Mouse (Mus musculus) T-helper 2 cell (primary cell): ENCODE measurements around the gene Vps45.

ENCODE experiments used
- in situ Hi-C: fragments of 300-600 bp; cut with MboI, MseI; formaldehyde crosslinking; loops from one replicate; pipeline ENCODE4 v1.15.1; 2025; ENCODE audit warnings: high pct_unique_total_duplicates

Gene Vps45

GRCm38 (mm10) chr3:96078711-96079110, 20.4 kb upstream of the Vps45 start:
- in situ Hi-C loops: no loop called here

DNA sequence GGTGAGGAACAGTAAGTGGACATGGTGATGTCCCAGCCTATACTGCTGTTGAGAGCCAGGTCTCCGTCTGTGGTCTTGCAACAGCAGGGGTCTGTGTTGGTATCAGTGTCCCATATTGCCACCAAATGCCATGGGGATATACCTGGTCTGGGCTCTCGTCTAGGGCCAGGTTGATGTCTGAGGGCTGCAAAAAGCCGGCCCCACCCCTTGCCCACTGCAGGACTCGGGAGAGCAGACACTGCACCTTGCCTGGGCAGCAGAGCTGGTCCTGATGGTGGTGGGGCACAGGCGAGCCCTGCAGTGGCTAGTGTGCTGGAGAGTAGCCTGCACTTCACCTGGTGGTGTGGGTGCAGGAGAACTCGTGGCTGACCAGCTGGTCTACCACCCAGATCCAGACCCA, 19.8 kb upstream of the Vps45 start:
- in situ Hi-C loops: no loop called here

- in situ Hi-C loops: no loop called here
These were observed 14.7 kb upstream of the Vps45 start for GRCm38 (mm10) chr3:96072921-96073486.

DNA sequence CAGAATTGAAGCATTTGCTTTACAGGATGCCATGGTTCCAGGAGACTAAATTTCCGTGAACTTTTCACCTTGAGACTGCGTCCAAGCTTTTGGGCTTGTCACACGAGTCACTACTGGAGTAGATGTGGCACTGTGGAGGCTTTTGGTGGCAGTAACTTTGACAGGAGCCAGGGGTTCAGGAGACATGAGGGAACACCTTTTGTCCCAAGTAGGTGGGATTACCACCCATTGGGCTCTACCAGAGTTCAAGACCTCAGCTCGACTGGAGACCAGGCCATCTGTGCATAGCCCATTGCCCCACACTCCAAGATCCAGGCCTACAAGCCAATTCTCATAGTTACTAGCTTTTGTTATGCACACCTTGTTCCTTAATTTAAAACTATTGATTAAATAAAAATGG, 12.0 kb upstream of the Vps45 start:
- in situ Hi-C loops: no loop called here

DNA sequence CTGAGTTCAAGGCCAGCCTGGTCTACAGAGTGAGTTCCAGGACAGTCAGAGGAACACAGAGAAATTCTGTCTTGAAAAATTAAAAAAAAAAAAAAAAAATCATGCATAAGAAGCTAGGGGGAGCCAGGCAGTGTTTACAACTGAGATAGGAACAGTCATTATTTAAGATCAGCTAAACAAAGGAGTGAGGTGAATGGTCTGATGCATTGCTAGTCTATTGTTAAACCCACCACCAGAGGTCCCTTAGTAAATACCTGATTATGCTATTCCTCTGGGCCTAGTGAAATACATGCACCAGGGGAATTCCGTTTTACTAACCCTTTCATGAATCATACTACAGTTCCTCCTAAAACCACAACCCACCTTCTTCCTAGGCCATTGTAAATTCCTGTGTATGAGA, 11.3 kb upstream of the Vps45 start:
- in situ Hi-C loops: no loop called here

- in situ Hi-C loops: no loop called here
These were observed 10.8 kb upstream of the Vps45 start for GRCm38 (mm10) chr3:96069046-96069445.

DNA sequence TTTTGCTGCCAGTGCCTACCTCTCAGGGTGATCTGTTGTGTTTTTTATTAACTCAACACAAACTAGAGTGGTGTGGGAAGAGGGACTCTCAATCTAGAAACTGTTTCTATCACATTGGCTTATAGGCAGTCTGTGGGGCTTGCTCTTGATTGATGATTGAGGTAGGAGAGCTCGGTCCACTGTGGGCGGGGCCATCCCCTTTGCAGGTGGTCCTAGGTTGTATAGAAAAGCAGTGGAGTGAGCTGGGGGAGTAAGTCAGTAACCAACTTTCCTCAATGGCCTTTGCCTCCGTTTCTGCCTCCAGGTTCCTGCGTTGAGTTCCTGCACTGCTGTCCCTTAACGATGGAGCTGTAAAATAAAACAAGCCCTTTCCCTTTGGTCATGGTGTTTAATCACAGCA, 8.5 kb upstream of the Vps45 start:
- in situ Hi-C loops: no loop called here

- in situ Hi-C loops: no loop called here
These were observed 7.6 kb upstream of the Vps45 start for GRCm38 (mm10) chr3:96065754-96066375.

DNA sequence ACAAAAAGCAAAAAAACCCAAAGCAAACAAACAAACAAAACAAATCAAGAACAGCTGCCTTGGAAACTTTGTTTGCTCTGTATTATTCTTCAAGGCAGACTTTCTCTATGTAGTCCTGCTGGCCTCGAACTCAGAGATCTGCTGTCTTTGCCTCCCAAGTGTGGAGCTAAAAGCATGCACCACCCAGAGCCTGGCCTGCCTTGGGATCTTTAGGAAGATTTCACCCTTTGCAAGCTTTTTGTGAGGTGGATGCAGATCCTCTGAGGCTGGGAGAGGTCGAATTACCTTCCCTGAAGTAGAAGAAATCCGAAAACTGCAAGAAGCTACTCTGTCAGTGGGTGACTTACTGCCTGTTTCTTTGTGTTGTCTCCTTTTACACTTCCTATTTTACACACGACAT, 6.9 kb upstream of the Vps45 start:
- in situ Hi-C loops: no loop called here

DNA sequence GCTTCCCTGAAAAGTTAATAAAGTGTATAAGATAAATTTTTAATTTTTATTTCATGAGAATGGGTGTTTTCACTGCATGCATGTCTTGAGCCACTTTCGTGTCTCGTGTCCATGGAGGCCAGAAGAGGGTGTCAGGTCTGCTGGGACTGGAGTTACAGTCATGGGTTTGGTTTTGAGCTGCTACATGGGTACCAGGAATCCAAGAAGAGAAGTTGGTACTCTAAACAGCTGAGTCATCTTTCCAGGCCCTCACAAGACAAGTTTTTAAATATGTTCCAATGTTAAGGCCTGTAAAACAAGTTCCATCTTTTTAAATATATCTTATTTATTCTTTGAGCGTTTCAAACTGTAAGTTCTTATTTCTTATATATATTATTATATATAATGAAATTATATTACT, 6.0 kb upstream of the Vps45 start:
- in situ Hi-C loops: loop anchor here (5.0 kb wide), 3 partner anchors 38 to 158 kb away; partner anchors contain the start of genes Hist2h2ac, Hist2h2be and Otud7b

DNA sequence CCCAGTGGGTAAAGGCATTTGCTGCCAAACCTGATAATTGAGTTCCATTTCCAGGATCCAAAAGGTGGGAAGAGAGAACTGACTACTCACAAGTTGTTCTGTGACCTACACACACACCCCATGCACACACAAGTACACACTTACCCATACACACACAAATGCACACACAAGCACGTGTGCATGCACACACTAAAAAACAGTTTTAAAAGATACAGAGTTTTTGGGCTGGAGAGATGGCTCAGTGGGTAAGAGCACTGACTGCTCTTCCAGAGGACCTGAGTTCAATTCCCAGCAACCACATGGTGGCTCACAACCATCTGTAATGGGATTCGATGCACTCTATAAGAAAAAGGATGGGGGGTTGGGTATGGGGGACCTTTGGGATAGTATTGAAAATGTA, 5.0 kb upstream of the Vps45 start:
- in situ Hi-C loops: loop anchor here (5.0 kb wide), 3 partner anchors 39 to 159 kb away; partner anchors contain the start of genes Hist2h2ac, Hist2h2be and Otud7b

GRCm38 (mm10) chr3:96060146-96060545, 1.9 kb upstream of the Vps45 start:
- in situ Hi-C loops: loop anchor here (5.0 kb wide), 3 partner anchors 42 to 162 kb away; partner anchors contain the start of genes Hist2h2ac, Hist2h2be and Otud7b

DNA sequence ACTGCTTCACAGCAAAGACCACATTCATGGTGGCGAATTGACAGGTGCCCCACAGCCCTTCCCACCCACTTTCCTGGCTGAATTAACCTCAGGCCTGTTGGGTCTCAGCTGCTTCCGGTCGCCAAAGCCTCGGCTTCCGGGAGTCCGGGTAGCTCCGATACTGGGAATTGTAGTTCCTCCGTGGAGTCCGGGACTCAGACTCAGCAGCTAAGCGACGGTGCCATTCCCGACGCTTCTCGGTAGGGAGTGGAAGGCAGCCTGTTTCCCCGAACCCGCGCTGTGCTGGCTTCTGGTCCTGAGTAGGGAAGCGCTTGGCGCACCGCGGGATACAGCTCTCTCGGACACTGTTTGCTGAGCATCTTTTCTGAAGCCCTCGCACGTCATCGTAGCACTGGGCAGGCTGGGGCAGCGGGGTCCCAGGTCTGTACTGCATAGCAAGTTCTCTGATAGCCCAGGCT, 490 bp downstream of the Vps45 start:
- in situ Hi-C loops: no loop called here

GRCm38 (mm10) chr3:96056031-96056430, 2.2 kb downstream of the Vps45 start:
- in situ Hi-C loops: no loop called here

GRCm38 (mm10) chr3:96055294-96055693, 3.0 kb downstream of the Vps45 start:
- in situ Hi-C loops: no loop called here

GRCm38 (mm10) chr3:96051839-96052238, 6.4 kb downstream of the Vps45 start:
- in situ Hi-C loops: no loop called here

GRCm38 (mm10) chr3:96051186-96051585, 7.1 kb downstream of the Vps45 start:
- in situ Hi-C loops: no loop called here

DNA sequence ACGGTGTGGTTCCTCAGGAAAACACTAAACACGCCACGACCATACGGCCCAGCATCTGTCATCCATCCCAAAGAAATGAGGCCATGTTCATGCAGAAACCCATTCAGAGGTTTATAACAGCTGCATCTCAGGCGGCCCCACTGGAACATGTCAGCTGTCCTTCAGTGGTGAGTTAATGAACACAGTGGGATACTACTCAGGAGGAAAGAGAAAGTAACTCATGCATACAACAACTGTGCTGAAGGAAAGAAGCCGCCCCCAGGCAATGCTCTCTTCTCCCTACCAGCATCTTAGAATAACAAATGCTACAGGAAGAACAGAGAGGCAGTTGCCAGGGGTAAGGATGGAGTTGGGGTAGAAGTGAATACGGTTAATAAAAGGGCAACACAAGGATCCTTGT, 7.5 kb downstream of the Vps45 start:
- in situ Hi-C loops: no loop called here

DNA sequence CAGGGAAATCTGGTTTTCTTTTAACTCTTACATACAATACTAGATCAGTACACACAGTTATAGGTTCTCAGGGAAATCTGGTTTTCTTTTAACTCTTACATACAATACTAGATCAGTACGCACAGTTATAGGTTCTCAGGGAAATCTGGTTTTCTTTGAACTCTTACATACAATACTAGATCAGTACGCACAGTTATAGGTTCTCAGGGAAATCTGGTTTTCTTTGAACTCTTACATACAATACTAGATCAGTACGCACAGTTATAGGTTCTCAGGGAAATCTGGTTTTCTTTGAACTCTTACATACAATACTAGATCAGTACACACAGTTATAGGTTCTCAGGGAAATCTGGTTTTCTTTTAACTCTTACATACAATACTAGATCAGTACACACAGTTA, 13.7 kb downstream of the Vps45 start:
- in situ Hi-C loops: loop anchor here (5.0 to 10.0 kb wide), 3 partner anchors 82 to 320 kb away; no protein-coding TSS in a partner anchor

- in situ Hi-C loops: loop anchor here (5.0 to 10.0 kb wide), 3 partner anchors 81 to 318 kb away; no protein-coding TSS in a partner anchor
These were observed 15.2 kb downstream of the Vps45 start for GRCm38 (mm10) chr3:96043104-96043503.

- in situ Hi-C loops: loop anchor here (5.0 to 10.0 kb wide), 3 partner anchors 79 to 316 kb away; no protein-coding TSS in a partner anchor
These were observed 17.2 kb downstream of the Vps45 start for GRCm38 (mm10) chr3:96041079-96041478.

DNA sequence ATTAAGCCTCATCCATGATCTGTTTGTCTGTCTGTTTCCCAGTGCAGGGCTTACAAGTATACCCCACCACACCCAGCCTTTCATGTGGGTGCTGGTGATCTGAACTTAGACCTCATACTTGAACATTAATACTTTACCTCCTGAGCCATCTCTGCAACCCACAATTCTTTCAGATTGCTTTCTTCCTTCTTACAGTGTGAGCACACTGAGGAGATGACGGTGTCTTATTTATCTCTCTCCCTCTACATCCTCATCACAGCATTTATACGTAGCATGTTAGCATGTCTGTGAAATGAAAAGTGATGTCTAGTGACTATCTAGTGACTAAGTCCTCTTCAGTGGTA, 17.6 kb downstream of the Vps45 start:
- in situ Hi-C loops: loop anchor here (5.0 to 10.0 kb wide), 3 partner anchors 78 to 316 kb away; no protein-coding TSS in a partner anchor
